Mouse (Mus musculus) cortical plate, adult 2 months (tissue): ENCODE results near the gene Pgs1.

ENCODE experiments used
- CTCF ChIP-seq: fragments of 200-500 bp; IDR thresholded peaks from 2 replicates; pipeline ENCODE4 v1.5.1; 2011; ENCODE audit warnings: mild to moderate bottlenecking, control low read depth, low read length; ENCODE audit not compliant: insufficient read depth; ENCODE audit errors: extremely low read depth
- POLR2A ChIP-seq: fragments of 200-500 bp; IDR thresholded peaks from 2 replicates; pipeline ENCODE4 v1.6.1; 2011; ENCODE audit warnings: mild to moderate bottlenecking, low read length, control low read depth; ENCODE audit not compliant: insufficient read depth; ENCODE audit errors: extremely low read depth

GRCm38 (mm10) chr11:117941325-117941834, 44.7 kb upstream of the Pgs1 start:
- no peak for TF ChIP-seq CTCF
- no peak for TF ChIP-seq POLR2A
